Mouse (Mus musculus) layer of hippocampus, postnatal 36 days (tissue): ENCODE measurements around the gene Olfr1315-ps1. TPM values are rescaled to one million over a fixed set of nuclear protein-coding genes. Genes with fewer than 3 reads are reported as not detected.

ENCODE experiments used
- DNase-seq, 2 experiments: peaks; one replicate each; pipeline ENCODE4 v3.0.0; 2022
- total RNA-seq, 2 experiments: library from RNA; stranded (reverse); gene quantifications; 2 replicates each; pipeline ENCODE4 v1.2.3; 2021

Olfr1315-ps1 gene
- not detected for total RNA-seq

DNA sequence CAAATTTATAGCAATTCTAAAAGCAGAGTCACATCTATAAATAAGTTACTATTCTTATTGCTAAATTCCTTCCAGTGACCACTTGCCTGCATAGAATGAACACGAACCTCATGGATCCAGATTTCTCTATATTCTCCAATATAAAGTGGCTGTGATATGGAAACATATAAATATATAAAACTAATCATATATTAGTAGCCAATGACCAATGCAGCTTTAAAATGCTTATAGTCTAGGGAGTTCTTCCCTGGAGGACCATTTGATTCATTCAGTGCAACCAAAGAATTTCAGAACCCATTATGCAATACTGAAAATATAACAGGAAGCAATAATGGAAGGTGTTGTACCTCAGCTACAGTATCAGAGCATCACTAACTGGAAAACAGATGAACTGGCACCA lies at the start of gene Olfr1315-ps1:
Gene Olfr1315-ps1 (minus strand): TSS at position 101 of the 400 bp plus-strand sequence.
- no peak for DNase-seq

DNA sequence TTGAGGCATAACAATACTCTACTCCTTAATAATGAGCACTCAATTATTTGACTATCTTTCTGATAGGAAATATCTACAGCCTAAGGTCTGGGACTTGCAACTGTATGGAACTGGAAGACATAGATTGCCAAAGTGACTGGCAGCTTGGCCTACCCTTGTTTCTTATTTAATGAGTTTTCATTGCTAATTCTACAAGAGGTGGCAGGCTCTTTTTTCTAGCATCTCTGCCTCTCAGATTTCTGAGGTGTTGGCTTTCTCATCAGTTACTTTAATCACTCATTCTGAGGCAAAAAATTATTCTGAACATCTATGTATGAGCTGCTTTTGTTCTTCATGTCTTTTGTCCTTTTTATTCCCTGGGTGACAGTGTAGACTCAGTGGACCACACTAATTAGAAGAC lies 38.7 kb upstream of the Olfr1315-ps1 start, which contains the start of gene Olfr1318:
Gene Olfr1318 (plus strand): TSS at position 301 of the 400 bp plus-strand sequence.
- DNase-seq = no peak

DNA sequence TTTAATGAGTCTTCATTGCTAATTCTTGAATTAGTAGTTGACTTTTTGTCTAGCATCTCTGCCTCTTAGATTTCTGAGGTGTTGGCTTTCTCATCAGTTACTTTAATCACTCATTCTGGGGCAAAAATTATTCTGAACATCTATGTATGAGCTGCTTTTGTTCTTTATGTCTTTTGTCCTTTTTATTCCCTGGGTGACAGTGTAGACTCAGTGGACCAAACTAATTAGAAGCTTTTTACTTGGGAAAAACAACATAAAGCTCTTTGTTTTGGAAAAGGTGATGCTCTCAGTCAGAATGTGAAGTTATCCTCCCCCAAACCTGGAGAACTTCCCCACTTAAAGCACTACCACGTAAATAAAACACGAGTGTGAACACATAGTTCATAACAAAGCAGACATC lies 24.8 kb upstream of the Olfr1315-ps1 start, which contains the start of gene Olfr1317:
Gene Olfr1317 (plus strand): TSS at position 301 of the 400 bp plus-strand sequence.
- no peak for DNase-seq

DNA sequence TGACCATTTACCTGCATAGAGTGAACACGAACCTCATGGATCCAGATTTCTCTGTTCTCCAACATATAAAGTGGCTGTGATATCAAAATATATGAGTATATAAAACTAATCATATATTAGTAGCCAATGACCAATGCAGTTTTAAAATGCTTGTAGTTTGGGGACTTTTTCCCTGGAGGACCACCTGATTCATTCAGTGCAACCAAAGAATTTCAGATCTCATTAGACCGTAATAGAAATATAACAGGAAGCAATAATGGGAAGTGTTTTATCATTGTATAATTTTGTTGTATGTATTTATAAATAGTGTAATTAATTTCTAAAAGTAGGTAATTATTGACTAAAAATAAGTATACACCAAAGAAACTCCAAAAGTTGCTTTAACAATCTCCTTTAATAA lies 19.6 kb upstream of the Olfr1315-ps1 start, which contains the start of gene Olfr1316:
Gene Olfr1316 (minus strand): TSS at position 101 of the 400 bp plus-strand sequence.
- no peak for DNase-seq

DNA sequence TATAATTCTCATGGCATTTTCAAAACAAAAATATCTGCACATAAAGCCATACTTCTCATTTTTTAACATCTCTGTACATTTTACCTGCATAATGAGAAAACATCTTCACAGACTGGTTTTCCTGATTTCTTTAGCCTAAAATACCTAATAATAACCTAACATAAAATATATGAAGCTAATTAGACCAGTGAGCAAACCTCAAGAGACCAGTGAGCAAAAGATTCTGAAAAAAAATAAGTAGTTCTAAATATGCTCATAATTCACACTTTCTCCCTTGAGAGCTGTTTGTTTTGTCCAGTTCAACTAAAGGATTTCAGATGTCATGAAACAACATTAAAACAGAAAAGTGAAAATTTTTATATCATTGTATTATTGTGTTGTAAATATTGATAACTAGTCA lies 18.6 kb downstream of the Olfr1315-ps1 start, which contains the start of gene Olfr1314:
Gene Olfr1314 (minus strand): TSS at position 101 of the 400 bp plus-strand sequence.
- no peak for DNase-seq

DNA sequence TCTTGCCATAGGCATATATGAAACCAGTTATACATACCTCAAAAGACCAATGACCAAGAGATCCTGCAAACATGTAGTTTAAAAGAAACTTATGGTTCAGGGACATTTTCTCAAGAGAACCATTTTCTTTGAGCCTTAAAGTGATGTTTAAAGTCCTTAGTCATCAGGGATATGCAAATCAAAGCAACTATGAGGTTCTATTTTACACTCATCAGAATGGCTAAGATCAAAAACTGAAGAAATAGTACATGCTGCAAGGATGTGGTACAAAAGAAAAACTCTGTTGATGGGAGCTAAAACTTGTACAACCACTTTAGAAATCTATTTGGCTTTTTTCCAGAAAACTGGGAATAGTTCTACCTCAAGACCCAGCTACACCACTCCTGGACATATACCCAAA lies 37.5 kb downstream of the Olfr1315-ps1 start, which contains the start of gene Olfr1313:
Gene Olfr1313 (minus strand): TSS at position 101 of the 400 bp plus-strand sequence.
- DNase-seq = no peak

Other genes starting within 250 kb of the Olfr1315-ps1 start
- gene Olfr1305, start 238.3 kb downstream of the Olfr1315-ps1 start, total RNA-seq = not detected
- not detected for gene Olfr1306, start 199.2 kb downstream of the Olfr1315-ps1 start, total RNA-seq
- gene Olfr1307, start 166.0 kb downstream of the Olfr1315-ps1 start, total RNA-seq = under 1 TPM; 0.05 to 0.07 TPM
- gene Olfr1308, start 150.5 kb downstream of the Olfr1315-ps1 start, total RNA-seq = not detected
- not detected for gene Olfr1309, start 125.2 kb downstream of the Olfr1315-ps1 start, total RNA-seq
- not detected for gene Olfr1310, start 102.7 kb downstream of the Olfr1315-ps1 start, total RNA-seq
- gene Olfr1311, start 91.0 kb downstream of the Olfr1315-ps1 start, total RNA-seq = not detected
- gene Olfr1312, start 65.2 kb downstream of the Olfr1315-ps1 start, total RNA-seq = not detected
- not detected for gene Olfr1313, start 37.6 kb downstream of the Olfr1315-ps1 start, total RNA-seq
- not detected for gene Olfr1314, start 18.7 kb downstream of the Olfr1315-ps1 start, total RNA-seq
- not detected for gene Olfr1316, start 19.5 kb upstream of the Olfr1315-ps1 start, total RNA-seq
- gene Olfr1317, start 24.9 kb upstream of the Olfr1315-ps1 start, total RNA-seq = not detected
- gene Olfr1318, start 38.8 kb upstream of the Olfr1315-ps1 start, total RNA-seq = not detected
- gene Lpcat4, start 124.0 kb upstream of the Olfr1315-ps1 start, total RNA-seq = 10 to 100 TPM; 76.7 to 82.7 TPM
- not detected for gene Nutm1, start 143.9 kb upstream of the Olfr1315-ps1 start, total RNA-seq
- gene Nop10, start 146.5 kb upstream of the Olfr1315-ps1 start, total RNA-seq = 10 to 100 TPM; 52.2 to 54.7 TPM
- gene Slc12a6, start 150.4 kb upstream of the Olfr1315-ps1 start, total RNA-seq = 100 to 1,000 TPM; 107 to 114 TPM
- under 1 TPM; 0.73 to 0.80 TPM for gene Gm21985, start 150.9 kb upstream of the Olfr1315-ps1 start, total RNA-seq